Mouse (Mus musculus): ENCODE results near the gene Col20a1.

GRCm38 (mm10) chr2:180962616-180963308 lies 23.6 kb upstream of the Col20a1 start:
- TF ChIP-seq POLR2A (IDR thresholded peaks at IDR 0.05; ENCODE audit: extremely low read depth, insufficient read depth, low read length) (no peak), CTCF (IDR thresholded peaks at IDR 0.05; ENCODE audit: low read depth, low read length) (no peak)

Measured in liver, adult 2 months (tissue).